In the genomic region with DNA sequence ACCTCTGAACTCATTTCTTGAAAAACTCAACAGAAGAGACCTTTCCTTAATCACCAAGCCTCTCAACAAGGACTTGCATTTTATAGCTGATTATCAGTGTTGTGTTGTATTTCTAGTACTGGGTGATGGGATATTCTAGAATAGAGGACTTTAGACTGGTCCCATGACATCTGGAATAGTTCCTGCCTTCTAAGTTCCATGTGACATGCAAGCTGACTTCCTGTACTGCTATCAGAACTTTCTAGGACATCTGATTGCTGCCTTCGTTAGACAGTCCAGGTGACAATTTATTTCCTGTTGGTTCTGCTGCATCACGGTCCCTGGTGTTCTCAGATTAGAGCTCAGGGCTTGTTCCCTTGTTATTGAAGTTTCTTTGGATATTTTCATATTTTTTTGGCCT, we compare ENCODE assay signal across 31 mouse cellular contexts.
"Had no signal": no experiment of that assay in that cellular context is flagged by ENCODE, and none has a peak within 500 bp of the region (broad histone marks: within the 10 kb centered on the region; RNA-seq: fewer than 3 reads in every experiment).

No protein-coding gene starts in this region.

- H3K36me3 ChIP-seq: limb, embryonic 10.5 days; limb, embryonic 12.5 days; limb, embryonic 13.5 days; limb, embryonic 15.5 days; liver, embryonic 12.5 days; liver, embryonic 13.5 days; liver, embryonic 15.5 days; lung, embryonic 15.5 days; midbrain, embryonic 10.5 days; midbrain, embryonic 12.5 days; midbrain, embryonic 13.5 days; midbrain, embryonic 15.5 days had no signal

- H3K9me3 ChIP-seq: limb, embryonic 10.5 days; limb, embryonic 12.5 days; limb, embryonic 13.5 days; limb, embryonic 15.5 days; liver, embryonic 12.5 days; liver, embryonic 13.5 days; liver, embryonic 15.5 days; lung, embryonic 15.5 days; midbrain, embryonic 10.5 days; midbrain, embryonic 12.5 days; midbrain, embryonic 13.5 days; midbrain, embryonic 15.5 days had no signal

- ATAC-seq: liver, embryonic 12.5 days; liver, postnatal 0 days; lung, postnatal 0 days; midbrain, embryonic 13.5 days; midbrain, embryonic 15.5 days; midbrain, embryonic 16.5 days had no signal

- H3K4me1 ChIP-seq: liver, embryonic 12.5 days; liver, embryonic 13.5 days; liver, embryonic 15.5 days had no signal

- H3K4me3 ChIP-seq: limb, embryonic 10.5 days; limb, embryonic 12.5 days; limb, embryonic 13.5 days; limb, embryonic 15.5 days; liver, embryonic 12.5 days; liver, embryonic 13.5 days; liver, embryonic 15.5 days; lung, embryonic 15.5 days; megakaryocyte, embryonic 14.5 days; midbrain, embryonic 10.5 days; midbrain, embryonic 12.5 days; midbrain, embryonic 13.5 days; midbrain, embryonic 15.5 days; myocyte had no signal

- H3K27me3 ChIP-seq: limb, embryonic 12.5 days; limb, embryonic 13.5 days; limb, embryonic 15.5 days; liver, embryonic 12.5 days; liver, embryonic 13.5 days; liver, embryonic 15.5 days; lung, embryonic 15.5 days; megakaryocyte, embryonic 14.5 days; midbrain, embryonic 15.5 days had no signal

- H3K4me2 ChIP-seq: limb, embryonic 12.5 days; limb, embryonic 13.5 days; limb, embryonic 15.5 days; liver, embryonic 11.5 days; liver, embryonic 12.5 days; liver, embryonic 13.5 days; liver, embryonic 15.5 days; lung, embryonic 14.5 days; lung, embryonic 15.5 days; midbrain, embryonic 11.5 days; midbrain, embryonic 12.5 days; midbrain, embryonic 13.5 days; midbrain, embryonic 15.5 days had no signal

- H3K27ac ChIP-seq: limb, embryonic 10.5 days; limb, embryonic 12.5 days; limb, embryonic 13.5 days; limb, embryonic 15.5 days; liver, embryonic 12.5 days; liver, embryonic 13.5 days; liver, embryonic 14.5 days; liver, embryonic 15.5 days; lung, embryonic 15.5 days; macrophage; midbrain, embryonic 10.5 days; midbrain, embryonic 12.5 days; midbrain, embryonic 13.5 days; midbrain, embryonic 15.5 days had no signal

- DNase-seq: left cerebral cortex, postnatal 4 days; liver; liver, embryonic 13.5 days; liver, postnatal 0 days; lung, adult 18-20 months; lung, adult 2 months; lung, embryonic 14.5 days; lung, postnatal 10 days; lung, postnatal 14 days; lung, postnatal 36 days; lung, postnatal 4 days; midbrain, embryonic 14.5 days had no signal

- H3K9ac ChIP-seq: limb, embryonic 12.5 days; limb, embryonic 13.5 days; limb, embryonic 15.5 days; liver, embryonic 12.5 days; liver, embryonic 13.5 days; liver, embryonic 14.5 days; liver, embryonic 15.5 days; liver, postnatal 0 days; lung, embryonic 14.5 days; lung, embryonic 15.5 days; midbrain, embryonic 12.5 days; midbrain, embryonic 13.5 days; midbrain, embryonic 15.5 days had no signal
